Comparison of ENCODE assay signal across 12 mouse cellular contexts in genomic region chr12:9071058-9071457, GRCm38 (mm10).
"Had no signal": no experiment of that assay in that cellular context is flagged by ENCODE, and none has a peak within 500 bp of the region (broad histone marks: within the 10 kb centered on the region; RNA-seq: fewer than 3 reads in every experiment).

No protein-coding gene starts in this region.

- H3K36me3 ChIP-seq: liver, embryonic 13.5 days; midbrain, embryonic 10.5 days had no signal

- H3K4me1 ChIP-seq: liver, embryonic 13.5 days; megakaryocyte, embryonic 14.5 days; midbrain, embryonic 10.5 days had no signal

- ATAC-seq: lung, postnatal 0 days had no signal

- DNase-seq: kidney, adult 2 months; kidney, postnatal 25 days; layer of hippocampus, postnatal 36 days; liver, embryonic 13.5 days; lung, adult 2 months; thymus, adult 18-20 months; thymus, postnatal 36 days had no signal

- H3K9me3 ChIP-seq: liver, embryonic 13.5 days; megakaryocyte, embryonic 14.5 days; midbrain, embryonic 10.5 days had no signal

- H3K4me3 ChIP-seq: left cerebral cortex, adult 2 months; liver, embryonic 13.5 days; megakaryocyte, embryonic 14.5 days; midbrain, embryonic 10.5 days had no signal

- H3K4me2 ChIP-seq: liver, embryonic 13.5 days had no signal

- H3K27me3 ChIP-seq: liver, embryonic 13.5 days; megakaryocyte, embryonic 14.5 days had no signal

- H3K27ac ChIP-seq: kidney, postnatal 0 days; left cerebral cortex, adult 2 months; liver, embryonic 13.5 days; midbrain, embryonic 10.5 days had no signal

- H3K9ac ChIP-seq: liver, embryonic 13.5 days had no signal
